Mouse (Mus musculus) liver, postnatal 0 days (tissue): ENCODE results near the gene Ctu2. TPM values are rescaled to one million over a fixed set of nuclear protein-coding genes. Genes with fewer than 3 reads are reported as not detected.

ENCODE experiments used
- ATAC-seq: fragments of 200-750 bp; cut with Nextera tagmentation; 2 replicates; pipeline ENCODE4 v1.8.0; 2017; ENCODE audit warnings: mild to moderate bottlenecking, moderate library complexity
- DNase-seq: peaks from one replicate; pipeline ENCODE4 v3.0.0-alpha.2; 2016
- H3K27ac ChIP-seq: fragments of 300-500 bp; sonication (generic); 2 replicates; pipeline ENCODE4 v1.5.1; 2014; ENCODE audit warnings: antibody characterized with exemption, moderate library complexity, mild to moderate bottlenecking, low read depth
- H3K27me3 ChIP-seq: fragments of 300-500 bp; sonication (generic); 2 replicates; pipeline ENCODE4 v1.6.1; 2014; ENCODE audit warnings: low read length, control low read depth, mixed read lengths; ENCODE audit not compliant: insufficient read depth
- H3K36me3 ChIP-seq: fragments of 300-500 bp; sonication (generic); replicated peaks from 2 replicates; pipeline ENCODE4 v1.6.1; 2014; ENCODE audit warnings: mild to moderate bottlenecking, control low read depth, low read length, moderate library complexity, mixed read lengths; ENCODE audit not compliant: insufficient read depth
- H3K4me1 ChIP-seq: fragments of 300-500 bp; sonication (generic); 2 replicates; pipeline ENCODE4 v1.6.1; 2014; ENCODE audit warnings: antibody characterized with exemption, mild to moderate bottlenecking, control low read depth; ENCODE audit not compliant: insufficient read depth
- H3K4me2 ChIP-seq: fragments of 300-500 bp; sonication (generic); 2 replicates; pipeline ENCODE4 v1.6.1; 2014; ENCODE audit warnings: low read depth, mild to moderate bottlenecking, low read length, moderate library complexity, mixed read lengths
- H3K4me3 ChIP-seq: fragments of 300-500 bp; sonication (generic); 2 replicates; pipeline ENCODE4 v1.5.1; 2014; ENCODE audit warnings: low read depth, low read length
- H3K9ac ChIP-seq: fragments of 300-500 bp; sonication (generic); replicated peaks from 2 replicates; pipeline ENCODE4 v1.6.1; 2014; ENCODE audit warnings: mild to moderate bottlenecking, moderate library complexity
- H3K9me3 ChIP-seq: fragments of 300-500 bp; sonication (generic); 2 replicates; pipeline ENCODE4 v1.6.1; 2016; ENCODE audit warnings: mild to moderate bottlenecking, control low read depth, low read length, mixed read lengths
- CTCF ChIP-seq: sonication (generic); IDR thresholded peaks from 2 replicates; pipeline ENCODE4 v1.5.1; 2016; ENCODE audit warnings: antibody characterized with exemption, low read depth
- EP300 ChIP-seq: IDR thresholded peaks from 2 replicates; pipeline ENCODE4 v1.6.1; 2016; ENCODE audit warnings: antibody characterized with exemption, low read depth, mild to moderate bottlenecking
- WGBS: fragments of 180-500 bp; shearing (Covaris S2); extraction: QIAGEN DNeasy Blood & Tissue Kit; methylation state at CpG from one replicate; pipeline ENCODE4 v1.1.7; 2014; ENCODE audit not compliant: insufficient replicate concordance; 5-methylcytosine and 5-hydroxymethylcytosine counted together
- microRNA-seq: library from miRNA; unstranded; fragments of <30 nt; microRNA quantifications from one replicate; pipeline ENCODE4, GENCODE M21; 2016
- polyA plus RNA-seq: library from polyadenylated mRNA; unstranded; fragments of >200 nt; fragmentation: Nextera tagmentation; extraction: Ambion mirVana; gene quantifications from 2 replicates; pipeline ENCODE4 v1.2.1, GENCODE M21; 2015

Ctu2 gene
- polyA plus RNA-seq, 1 experiment from 2014 or later = 17.8 TPM

DNA sequence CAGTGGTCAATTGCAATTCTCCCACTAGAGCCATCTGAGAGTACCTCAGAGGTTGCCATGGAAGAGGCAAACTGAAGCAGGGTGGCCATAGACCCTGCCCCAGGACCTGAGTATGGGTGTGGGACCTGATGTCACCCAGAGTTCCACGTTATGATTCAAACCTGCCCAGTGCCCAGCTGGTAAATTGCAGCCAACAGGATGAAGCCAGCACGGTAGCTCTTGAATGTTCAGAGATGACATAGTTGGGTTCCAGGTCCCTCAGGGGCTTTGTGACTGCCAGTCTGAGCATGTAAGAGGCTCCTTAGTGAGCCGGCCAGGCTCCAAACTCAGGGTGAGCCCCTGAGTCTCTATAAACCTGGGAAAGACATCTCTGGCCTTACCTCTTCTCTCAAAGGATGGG lies 50.1 kb downstream of the Ctu2 start:
- H3K4me3 ChIP-seq = no peak overlapping the region
- no peak overlapping the region for H3K4me2 ChIP-seq
- H3K4me1 ChIP-seq = peaks cover 42% of the 10 kb centered on the region
- no peaks in the 10 kb centered on the region; the same call in 1 of the 2 replicates for H3K36me3 ChIP-seq
- no peak overlapping the region; the same call in 1 of the 2 replicates for H3K9ac ChIP-seq
- H3K27ac ChIP-seq = peak overlapping the region; percentile 13; the same call in 1 of the 2 replicates
- no peaks in the 10 kb centered on the region for H3K27me3 ChIP-seq
- TF ChIP-seq EP300 (no peak), CTCF (no peak)
- H3K9me3 ChIP-seq = no peaks in the 10 kb centered on the region
- no peak for ATAC-seq
- WGBS = 65% methylated on average over 3 of the region's 3 CpGs
- no peak for DNase-seq

- no peak for DNase-seq
- no peak overlapping the region for H3K4me2 ChIP-seq
- H3K9me3 ChIP-seq = no peaks in the 10 kb centered on the region
- 0 out of 2 replicates have a peak, but pooled peaks have one; percentile 11 for ATAC-seq
- H3K9ac ChIP-seq = peak overlapping the region; percentile 30; the same call in 1 of the 2 replicates
- H3K4me1 ChIP-seq = peaks cover 42% of the 10 kb centered on the region
- TF ChIP-seq EP300 = no peak
- TF ChIP-seq CTCF = no peak
- H3K27me3 ChIP-seq = no peaks in the 10 kb centered on the region
- peak overlapping the region; percentile 13 for H3K27ac ChIP-seq
- no peaks in the 10 kb centered on the region; the same call in 1 of the 2 replicates for H3K36me3 ChIP-seq
- H3K4me3 ChIP-seq = no peak overlapping the region
- 53% methylated on average over 7 of the region's 7 CpGs for WGBS
Observed at GRCm38 (mm10) chr8:122526526-122527170, 50.7 kb downstream of the Ctu2 start.

DNA sequence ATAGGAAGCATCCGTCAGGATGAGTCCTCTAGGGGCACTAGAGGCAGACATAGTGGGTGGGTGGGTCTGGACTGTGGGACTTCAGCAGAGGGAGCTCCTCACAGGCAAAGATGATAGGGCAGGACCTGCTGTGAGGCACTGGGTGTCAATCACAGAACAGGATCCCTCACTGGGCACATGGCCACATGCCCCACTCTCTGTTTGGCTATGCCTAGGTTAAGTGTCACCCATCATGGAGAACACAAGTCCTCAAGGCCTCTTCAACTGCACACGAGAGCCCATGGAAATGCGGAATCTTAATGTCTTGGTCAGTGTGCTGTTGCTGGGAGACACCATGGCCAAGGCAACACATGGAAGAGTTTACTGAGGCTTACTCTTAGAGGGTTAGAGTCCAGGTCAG lies 52.0 kb downstream of the Ctu2 start:
- Histone ChIP-seq H3K9ac (no peak overlapping the region), H3K27ac (no peak overlapping the region), H3K4me3 (no peak overlapping the region), H3K4me2 (no peak overlapping the region), H3K36me3 (no peaks in the 10 kb centered on the region; the same call in 1 of the 2 replicates), H3K27me3 (no peaks in the 10 kb centered on the region), H3K4me1 (peaks cover 42% of the 10 kb centered on the region), H3K9me3 (no peaks in the 10 kb centered on the region)
- 99% methylated on average over 3 of the region's 3 CpGs for whole genome bisulfite sequencing
- ATAC-seq = no peak
- no peak for DNase-seq
- TF ChIP-seq EP300 (no peak), CTCF (no peak)

DNA sequence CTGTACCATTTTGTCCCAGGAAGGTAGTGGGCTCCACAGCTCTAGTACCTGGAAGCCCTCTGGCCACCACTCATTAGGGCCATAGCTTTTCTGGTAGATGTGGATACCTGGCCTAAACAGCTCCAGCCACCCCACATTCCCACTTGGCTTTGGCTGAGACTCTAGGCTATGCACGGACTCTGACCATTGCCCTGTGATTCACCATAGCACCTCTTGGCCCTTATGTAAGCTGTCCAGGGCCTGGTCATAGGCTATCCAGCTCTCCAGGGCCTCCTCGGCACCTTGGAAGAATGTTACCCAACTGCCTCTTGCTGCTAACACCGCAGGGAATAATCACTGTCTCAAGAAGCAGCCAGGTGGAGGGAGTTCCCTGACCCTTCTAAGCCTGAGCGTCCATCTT lies 53.2 kb downstream of the Ctu2 start:
- Histone ChIP-seq H3K36me3 (no peaks in the 10 kb centered on the region; the same call in 1 of the 2 replicates), H3K9me3 (no peaks in the 10 kb centered on the region), H3K4me2 (no peak overlapping the region), H3K4me3 (no peak overlapping the region), H3K27me3 (no peaks in the 10 kb centered on the region), H3K27ac (no peak overlapping the region), H3K9ac (no peak overlapping the region), H3K4me1 (peaks cover 35% of the 10 kb centered on the region)
- 88% methylated on average over 4 of the region's 4 CpGs for WGBS
- DNase-seq (no peak), ATAC-seq (no peak)
- TF ChIP-seq EP300 (no peak), CTCF (no peak)

DNA sequence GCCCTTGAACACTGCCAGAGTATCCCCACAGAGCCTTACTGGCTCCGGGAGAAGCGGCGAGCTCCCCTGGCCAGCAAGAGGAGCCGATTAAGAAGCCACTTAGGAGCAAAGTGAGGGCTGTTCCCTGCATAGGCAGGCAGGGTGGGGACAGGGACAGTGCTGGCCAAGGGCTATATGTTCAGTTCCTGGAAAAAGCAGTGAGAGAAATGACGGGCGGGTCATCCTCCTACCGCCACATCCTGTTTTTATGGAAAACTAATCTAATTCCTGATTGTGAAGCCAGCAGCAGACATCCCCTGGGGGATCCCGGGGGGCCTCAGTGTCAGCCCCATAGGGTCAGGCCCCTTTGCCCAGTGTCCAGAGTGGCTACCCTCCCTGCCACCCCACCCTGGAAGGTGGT lies 55.4 kb downstream of the Ctu2 start:
- H3K4me1 ChIP-seq = peaks cover 17% of the 10 kb centered on the region
- peak overlapping the region; percentile 44 for H3K27ac ChIP-seq
- H3K4me2 ChIP-seq = no peak overlapping the region
- 84% methylated on average over 8 of the region's 8 CpGs for WGBS
- H3K9ac ChIP-seq = no peak overlapping the region
- TF ChIP-seq CTCF (no peak), EP300 (no peak)
- ATAC-seq = 0 out of 2 replicates have a peak, but pooled peaks have one; percentile 21
- no peaks in the 10 kb centered on the region for H3K9me3 ChIP-seq
- H3K27me3 ChIP-seq = no peaks in the 10 kb centered on the region
- H3K36me3 ChIP-seq = no peaks in the 10 kb centered on the region; the same call in 1 of the 2 replicates
- H3K4me3 ChIP-seq = no peak overlapping the region
- DNase-seq = no peak

Small RNA genes within 50 kb of the gene (microRNA-seq; reads per million reads assigned to microRNA genes)
- gene Gm24366 = not detected

Other genes starting within 250 kb of the Ctu2 start
- gene Zfpm1, start 194.0 kb upstream of the Ctu2 start, polyA plus RNA-seq = 5.7 and 6.9 TPM in 2 replicates
- gene Trhr2, start 115.4 kb upstream of the Ctu2 start, polyA plus RNA-seq = not detected in 2 replicates
- 12.8 and 15.6 TPM in 2 replicates for gene Zc3h18, start 99.5 kb upstream of the Ctu2 start, polyA plus RNA-seq
- gene Il17c, start 54.1 kb upstream of the Ctu2 start, polyA plus RNA-seq = not detected in 2 replicates
- gene Cyba, start 43.2 kb upstream of the Ctu2 start, polyA plus RNA-seq = 211 and 220 TPM in 2 replicates
- gene Mvd, start 32.7 kb upstream of the Ctu2 start, polyA plus RNA-seq = 4.9 and 5.8 TPM in 2 replicates
- gene Snai3, start 15.4 kb upstream of the Ctu2 start, polyA plus RNA-seq = 1.4 and 3.4 TPM in 2 replicates
- gene Rnf166, start 79 bp upstream of the Ctu2 start, polyA plus RNA-seq = 18.5 and 18.9 TPM in 2 replicates
- 2.6 and 3.4 TPM in 2 replicates for gene Piezo1, start 75.2 kb downstream of the Ctu2 start, polyA plus RNA-seq
- 19.8 and 23.7 TPM in 2 replicates for gene Cdt1, start 91.9 kb downstream of the Ctu2 start, polyA plus RNA-seq
- 223 and 249 TPM in 2 replicates for gene Aprt, start 100.8 kb downstream of the Ctu2 start, polyA plus RNA-seq
- 6.8 and 6.9 TPM in 2 replicates for gene Galns, start 135.3 kb downstream of the Ctu2 start, polyA plus RNA-seq
- gene Trappc2l, start 135.5 kb downstream of the Ctu2 start, polyA plus RNA-seq = 29.3 and 30.7 TPM in 2 replicates
- not detected in 2 replicates for gene Pabpn1l, start 146.6 kb downstream of the Ctu2 start, polyA plus RNA-seq
- 2.1 and 2.4 TPM in 2 replicates for gene Cbfa2t3, start 223.0 kb downstream of the Ctu2 start, polyA plus RNA-seq